Mouse (Mus musculus) adrenal gland, postnatal 25 days (tissue): ENCODE measurements at regions not wholly inside any gene's neighbourhood (a gene's known extent, or its start where the extent isn't known, plus 50 kb on each side); places are given as distances from the start of the nearest gene placed in this dataset.

ENCODE experiments used
- DNase-seq: peaks from one replicate; pipeline ENCODE4 v3.0.0; 2021; ENCODE audit warnings: mixed read lengths

DNA sequence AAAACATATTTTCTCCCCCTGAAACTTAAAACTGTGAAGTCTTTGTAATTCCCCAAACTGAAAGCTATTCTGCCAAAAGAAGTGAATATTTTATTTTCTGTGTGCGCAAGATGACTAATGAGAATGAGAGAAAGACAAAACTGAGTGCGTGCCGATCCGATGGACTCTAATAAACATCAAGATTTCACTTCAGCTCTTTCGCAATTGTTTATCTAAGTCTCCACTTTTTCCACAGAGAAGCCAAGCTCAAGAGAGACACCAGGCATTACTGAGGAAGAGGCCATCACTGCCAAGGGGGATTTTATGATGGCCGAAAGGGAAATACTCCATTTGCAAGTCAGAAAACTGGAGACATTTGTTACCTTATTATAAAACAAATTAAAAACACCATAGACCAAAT, 55.0 kb upstream of the Uqcrfs1 start:
- no peak for DNase-seq

DNA sequence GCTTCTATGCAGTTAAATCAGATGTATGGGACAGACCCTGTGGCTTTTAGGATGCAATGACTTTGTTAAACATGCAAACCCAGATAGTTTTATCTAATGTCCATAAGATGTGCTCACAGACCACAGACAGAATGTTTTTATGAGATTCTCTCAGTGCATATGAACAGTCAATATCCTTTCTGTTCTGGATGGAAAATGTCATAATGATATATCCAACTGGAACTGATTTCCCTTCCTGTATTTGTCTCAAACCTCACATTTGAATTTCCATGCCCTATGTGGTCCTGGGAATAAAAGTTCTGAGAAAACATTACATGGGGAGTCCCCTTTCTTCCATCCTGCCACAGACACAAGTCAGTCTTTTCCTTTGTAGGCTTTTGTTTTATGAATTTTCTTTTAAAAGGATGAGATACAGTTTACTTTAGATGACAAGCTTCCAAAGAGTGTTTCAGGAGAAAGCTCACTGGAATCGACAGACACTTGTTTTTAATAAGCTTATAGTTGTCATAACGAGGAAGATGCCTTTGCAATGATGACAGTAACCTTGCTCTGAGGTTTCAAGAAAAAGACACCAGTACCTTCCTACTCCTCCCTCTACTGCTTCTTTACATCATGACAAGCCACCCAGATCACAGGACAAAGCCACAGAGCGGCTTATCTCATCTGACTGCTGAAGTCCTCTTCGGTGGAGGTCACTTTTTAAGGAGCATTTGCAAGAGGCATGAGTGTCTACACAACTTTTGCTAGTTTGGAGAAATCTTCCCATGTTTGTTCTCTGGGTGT, 55.7 kb upstream of the Uqcrfs1 start:
- DNase-seq: no peak

DNA sequence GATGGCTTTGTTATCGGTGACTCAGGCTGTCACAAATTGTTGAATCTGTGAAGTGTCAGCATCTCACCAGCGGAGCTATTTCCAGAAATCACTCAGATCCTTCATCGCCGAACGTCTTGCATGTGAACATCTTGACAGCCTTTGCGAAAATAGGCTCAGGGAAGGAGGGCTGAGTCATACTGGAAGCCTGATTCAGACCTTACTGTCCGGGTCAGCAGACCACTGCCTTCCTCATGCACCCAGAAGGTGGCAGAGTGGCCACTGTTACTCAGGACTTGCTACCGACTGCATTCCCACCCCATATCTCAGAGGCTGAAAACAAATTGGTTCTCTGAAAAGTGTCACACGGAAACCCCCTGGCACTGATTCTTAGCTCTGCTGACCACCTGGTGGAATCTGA, 55.9 kb upstream of the Dusp22 start:
- peak; percentile 5 for DNase-seq

DNA sequence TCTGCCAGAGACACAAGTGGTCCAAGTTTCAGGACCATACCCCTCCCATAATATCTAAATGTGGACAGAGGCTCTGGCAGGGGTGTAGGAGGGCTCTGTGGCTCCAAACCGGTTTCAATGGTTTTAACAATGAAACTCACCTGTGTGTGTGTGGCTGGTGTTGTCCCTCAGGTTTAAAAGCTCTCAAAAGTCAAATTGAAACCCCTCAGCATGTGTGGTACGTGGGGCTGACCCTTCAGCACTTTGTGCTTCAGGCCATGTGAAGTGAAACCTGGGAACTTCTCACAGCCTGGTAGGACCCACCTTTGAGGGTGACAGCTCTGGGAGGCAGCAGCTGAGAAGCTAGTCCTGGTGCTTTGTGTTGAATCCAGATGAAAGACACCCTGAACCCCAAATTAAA, 52.5 kb upstream of the Dusp22 start:
- DNase-seq: no peak

DNA sequence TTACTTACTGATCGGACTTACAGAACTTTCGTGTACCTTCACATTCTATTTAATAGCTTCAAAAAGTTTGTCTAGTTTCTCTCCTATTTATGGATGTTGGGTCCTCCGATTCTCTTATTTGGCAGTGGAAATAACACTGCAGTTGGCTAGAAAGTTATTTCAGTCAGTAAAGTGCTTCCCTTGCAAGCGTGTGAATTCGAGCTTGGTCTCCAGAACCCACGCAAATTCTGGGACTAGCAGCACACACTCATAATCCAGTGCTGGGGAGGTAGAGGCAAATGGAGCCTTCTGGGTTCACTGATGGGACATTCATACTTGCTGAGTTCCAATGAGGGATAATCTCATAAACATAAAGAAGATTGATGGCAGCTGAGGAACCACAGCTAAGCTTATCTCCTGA, 51.9 kb upstream of the Dusp22 start:
- no peak for DNase-seq

DNA sequence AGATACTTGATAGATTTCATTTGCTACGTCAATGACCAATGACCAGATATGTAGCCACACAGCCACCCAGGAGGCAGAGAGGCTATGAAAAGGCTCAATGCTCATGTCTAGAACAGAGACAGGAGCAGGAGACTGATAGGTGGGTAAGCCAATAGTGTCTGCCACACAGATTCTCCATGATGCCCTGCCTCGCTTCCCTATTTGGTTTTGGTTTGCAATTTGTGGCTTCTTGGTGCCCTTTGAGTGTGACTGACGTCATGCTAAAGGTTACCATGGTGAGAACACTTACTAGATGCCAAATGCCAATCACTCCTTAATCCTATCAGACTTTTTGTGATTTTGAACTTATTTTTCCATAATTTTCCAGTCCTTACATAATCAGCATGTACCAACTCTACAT, 50.0 kb upstream of the Dusp22 start:
- DNase-seq: no peak
